Mouse (Mus musculus): Measurements from ENCODE around the gene Rab3b. TPM values are rescaled to one million over a fixed set of nuclear protein-coding genes. Genes with fewer than 3 reads are reported as not detected.

Gene Rab3b
- total RNA-seq, 1 experiment, result 5.1 TPM

GRCm38 (mm10) chr4:108933163-108933562 is 54.3 kb downstream of the Rab3b start:
- Histone ChIP-seq H3K4me3 (ENCODE audit: insufficient read depth in 1 of 2, low read depth in 1 of 2, low read length in 2 of 2, poor library complexity in 1 of 2, severe bottlenecking in 1 of 2) (no peak overlapping the region), H3K9me3 (ENCODE audit: control insufficient read depth, insufficient read depth, low read depth, low read length) (no peaks in the 10 kb centered on the region), H3K27ac (ENCODE audit: insufficient read depth, low read depth, low read length, poor library complexity, severe bottlenecking) (no peak overlapping the region), H3K36me3 (ENCODE audit: control insufficient read depth, insufficient read depth, low read length, poor library complexity, severe bottlenecking) (no peaks in the 10 kb centered on the region), H3K9ac (ENCODE audit: insufficient read depth, low read depth, low read length, poor library complexity, severe bottlenecking) (no peak overlapping the region), H3K4me1 (ENCODE audit: control insufficient read depth in 2 of 2, insufficient read depth in 2 of 2, low read length in 2 of 2, poor library complexity in 1 of 2) (no peaks in the 10 kb centered on the region)
- no peak for TF ChIP-seq ZNF384 (IDR thresholded peaks at IDR 0.05; ENCODE audit: low read depth, low read length)
- no peak for TF ChIP-seq ZC3H11A (IDR thresholded peaks at IDR 0.05; ENCODE audit: borderline replicate concordance, low read depth, low read length)
- no peak for TF ChIP-seq CHD2 (IDR thresholded peaks at IDR 0.05; ENCODE audit: low read depth, low read length)
- no peak for TF ChIP-seq MAFK (IDR thresholded peaks at IDR 0.05; ENCODE audit: insufficient read depth, low read depth, low read length)
- TF ChIP-seq HCFC1 (IDR thresholded peaks at IDR 0.05; ENCODE audit: borderline replicate concordance, insufficient read depth, low read length), result no peak
- DNase-seq (ENCODE audit: low read depth, low spot score), result no peak
- in situ Hi-C loops (cut with MboI; ENCODE audit: low sequenced_read_pairs in 2 of 2, unreplicated experiment in 2 of 2), result no loop called here

- Histone ChIP-seq H3K27ac (ENCODE audit: insufficient read depth, low read depth, low read length, poor library complexity, severe bottlenecking) (no peak overlapping the region), H3K9ac (ENCODE audit: insufficient read depth, low read depth, low read length, poor library complexity, severe bottlenecking) (no peak overlapping the region), H3K4me1 (ENCODE audit: control insufficient read depth in 2 of 2, insufficient read depth in 2 of 2, low read length in 2 of 2, poor library complexity in 1 of 2) (no peaks in the 10 kb centered on the region), H3K36me3 (ENCODE audit: control insufficient read depth, insufficient read depth, low read length, poor library complexity, severe bottlenecking) (no peaks in the 10 kb centered on the region), H3K9me3 (ENCODE audit: control insufficient read depth, insufficient read depth, low read depth, low read length) (no peaks in the 10 kb centered on the region), H3K4me3 (ENCODE audit: insufficient read depth in 1 of 2, low read depth in 1 of 2, low read length in 2 of 2, poor library complexity in 1 of 2, severe bottlenecking in 1 of 2) (no peak overlapping the region)
- in situ Hi-C loops (cut with MboI; ENCODE audit: low sequenced_read_pairs in 2 of 2, unreplicated experiment in 2 of 2), result no loop called here
- TF ChIP-seq MAFK (IDR thresholded peaks at IDR 0.05; ENCODE audit: insufficient read depth, low read depth, low read length) (no peak), CHD2 (IDR thresholded peaks at IDR 0.05; ENCODE audit: low read depth, low read length) (no peak), ZNF384 (IDR thresholded peaks at IDR 0.05; ENCODE audit: low read depth, low read length) (no peak), HCFC1 (IDR thresholded peaks at IDR 0.05; ENCODE audit: borderline replicate concordance, insufficient read depth, low read length) (no peak), ZC3H11A (IDR thresholded peaks at IDR 0.05; ENCODE audit: borderline replicate concordance, low read depth, low read length) (no peak)
- no peak for DNase-seq (ENCODE audit: low read depth, low spot score)
These were observed 56.0 kb downstream of the Rab3b start for GRCm38 (mm10) chr4:108934856-108935255.

- Histone ChIP-seq H3K4me1 (ENCODE audit: control insufficient read depth in 2 of 2, insufficient read depth in 2 of 2, low read length in 2 of 2, poor library complexity in 1 of 2) (no peaks in the 10 kb centered on the region), H3K9ac (ENCODE audit: insufficient read depth, low read depth, low read length, poor library complexity, severe bottlenecking) (no peak overlapping the region), H3K27ac (ENCODE audit: insufficient read depth, low read depth, low read length, poor library complexity, severe bottlenecking) (no peak overlapping the region), H3K4me3 (ENCODE audit: insufficient read depth in 1 of 2, low read depth in 1 of 2, low read length in 2 of 2, poor library complexity in 1 of 2, severe bottlenecking in 1 of 2) (no peak overlapping the region), H3K36me3 (ENCODE audit: control insufficient read depth, insufficient read depth, low read length, poor library complexity, severe bottlenecking) (no peaks in the 10 kb centered on the region), H3K9me3 (ENCODE audit: control insufficient read depth, insufficient read depth, low read depth, low read length) (no peaks in the 10 kb centered on the region)
- no peak for TF ChIP-seq ZNF384 (IDR thresholded peaks at IDR 0.05; ENCODE audit: low read depth, low read length)
- no peak for TF ChIP-seq ZC3H11A (IDR thresholded peaks at IDR 0.05; ENCODE audit: borderline replicate concordance, low read depth, low read length)
- no peak for TF ChIP-seq MAFK (IDR thresholded peaks at IDR 0.05; ENCODE audit: insufficient read depth, low read depth, low read length)
- no peak for TF ChIP-seq HCFC1 (IDR thresholded peaks at IDR 0.05; ENCODE audit: borderline replicate concordance, insufficient read depth, low read length)
- TF ChIP-seq CHD2 (IDR thresholded peaks at IDR 0.05; ENCODE audit: low read depth, low read length), result no peak
- in situ Hi-C loops (cut with MboI; ENCODE audit: low sequenced_read_pairs in 2 of 2, unreplicated experiment in 2 of 2), result no loop called here
- DNase-seq (ENCODE audit: low read depth, low spot score), result no peak
These were observed 59.2 kb downstream of the Rab3b start for GRCm38 (mm10) chr4:108937848-108938771.

DNA sequence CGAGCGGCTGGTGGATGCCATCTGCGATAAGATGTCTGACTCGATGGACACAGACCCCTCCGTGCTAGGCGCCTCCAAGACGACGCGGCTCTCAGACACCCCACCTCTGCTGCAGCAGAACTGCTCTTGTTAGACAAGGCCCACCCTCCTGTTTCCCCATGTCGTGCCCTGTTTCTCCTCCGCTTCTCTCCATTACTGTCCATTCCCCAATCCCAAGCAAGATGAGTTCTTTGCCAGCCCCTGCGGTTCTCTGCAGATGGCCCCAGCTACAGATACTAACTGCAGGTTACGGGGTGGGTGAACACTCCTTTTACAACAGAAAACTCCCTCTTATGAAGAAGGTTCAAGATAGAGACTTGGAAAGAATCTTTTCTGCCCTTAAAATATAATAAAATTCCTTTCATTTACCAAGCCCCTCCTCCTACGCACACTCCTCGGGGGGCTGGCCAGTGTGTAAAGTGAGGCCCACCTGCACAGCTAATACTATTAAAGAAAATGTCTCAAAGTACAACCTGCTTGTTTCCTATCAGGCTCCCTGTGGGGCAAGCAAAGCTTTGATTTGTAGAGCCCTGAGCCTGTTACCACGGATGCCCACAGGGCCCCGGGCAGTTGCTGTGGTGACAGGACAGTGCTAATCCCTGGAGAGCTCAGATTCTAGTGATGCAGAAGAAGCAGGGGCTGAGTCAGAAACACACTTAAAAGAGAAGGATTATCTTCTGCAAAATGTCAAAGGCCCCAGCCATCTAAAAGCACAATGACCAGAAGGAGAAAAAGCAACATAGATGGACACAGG is 62.0 kb downstream of the Rab3b start:
- no peaks in the 10 kb centered on the region for H3K4me1 ChIP-seq (ENCODE audit: control insufficient read depth in 2 of 2, insufficient read depth in 2 of 2, low read length in 2 of 2, poor library complexity in 1 of 2)
- H3K9ac ChIP-seq (ENCODE audit: insufficient read depth, low read depth, low read length, poor library complexity, severe bottlenecking), result no peak overlapping the region
- no peak overlapping the region for H3K4me3 ChIP-seq (ENCODE audit: insufficient read depth in 1 of 2, low read depth in 1 of 2, low read length in 2 of 2, poor library complexity in 1 of 2, severe bottlenecking in 1 of 2)
- H3K9me3 ChIP-seq (ENCODE audit: control insufficient read depth, insufficient read depth, low read depth, low read length), result no peaks in the 10 kb centered on the region
- no peak for DNase-seq (ENCODE audit: low read depth, low spot score)
- H3K27ac ChIP-seq (ENCODE audit: insufficient read depth, low read depth, low read length, poor library complexity, severe bottlenecking), result no peak overlapping the region
- no peaks in the 10 kb centered on the region for H3K36me3 ChIP-seq (ENCODE audit: control insufficient read depth, insufficient read depth, low read length, poor library complexity, severe bottlenecking)
- TF ChIP-seq HCFC1 (IDR thresholded peaks at IDR 0.05; ENCODE audit: borderline replicate concordance, insufficient read depth, low read length) (no peak), ZNF384 (IDR thresholded peaks at IDR 0.05; ENCODE audit: low read depth, low read length) (no peak), MAFK (IDR thresholded peaks at IDR 0.05; ENCODE audit: insufficient read depth, low read depth, low read length) (no peak), ZC3H11A (IDR thresholded peaks at IDR 0.05; ENCODE audit: borderline replicate concordance, low read depth, low read length) (no peak), CHD2 (IDR thresholded peaks at IDR 0.05; ENCODE audit: low read depth, low read length) (no peak)
- in situ Hi-C loops (cut with MboI; ENCODE audit: low sequenced_read_pairs in 2 of 2, unreplicated experiment in 2 of 2), result no loop called here

Data from ES-E14 (cell line).